Mouse (Mus musculus): Measurements from ENCODE around the gene Rftn2.

The Rftn2 gene

GRCm38 (mm10) chr1:55173720-55174557 lies 52.6 kb downstream of the Rftn2 start:
- CTCF ChIA-PET, result no interaction called here

- CTCF ChIA-PET, result interaction anchor here (0.7 kb wide), 1 partner anchor 56 kb away, joined by 3 read pairs; no protein-coding TSS in a partner anchor
Observed at GRCm38 (mm10) chr1:55171361-55172325, 54.9 kb downstream of the Rftn2 start.

- CTCF ChIA-PET, result no interaction called here
Observed at GRCm38 (mm10) chr1:55168591-55168990, 58.0 kb downstream of the Rftn2 start.

GRCm38 (mm10) chr1:55167560-55167959 lies 59.0 kb downstream of the Rftn2 start:
- CTCF ChIA-PET, result interaction anchor here (0.7 kb wide), 2 partner anchors 9 to 78 kb away, joined by 3 to 26 read pairs; no protein-coding TSS in a partner anchor

- CTCF ChIA-PET, result no interaction called here
Observed at GRCm38 (mm10) chr1:55164005-55164404, 62.6 kb downstream of the Rftn2 start.

GRCm38 (mm10) chr1:55162781-55163180 lies 63.8 kb downstream of the Rftn2 start:
- CTCF ChIA-PET, result no interaction called here

- CTCF ChIA-PET, result no interaction called here
Observed at GRCm38 (mm10) chr1:55161895-55162294, 64.7 kb downstream of the Rftn2 start.

- CTCF ChIA-PET, result no interaction called here
Observed at GRCm38 (mm10) chr1:55160831-55161638, 65.5 kb downstream of the Rftn2 start.

GRCm38 (mm10) chr1:55160218-55160617 lies 66.4 kb downstream of the Rftn2 start:
- CTCF ChIA-PET, result no interaction called here

- CTCF ChIA-PET, result no interaction called here
Observed at GRCm38 (mm10) chr1:55158821-55159220, 67.8 kb downstream of the Rftn2 start.

GRCm38 (mm10) chr1:55158211-55158610 lies 68.4 kb downstream of the Rftn2 start:
- CTCF ChIA-PET, result no interaction called here

- CTCF ChIA-PET, result interaction anchor here (0.6 kb wide), 1 partner anchor 493 kb away, joined by 14 read pairs; no protein-coding TSS in a partner anchor
Observed at GRCm38 (mm10) chr1:55157329-55157728, 69.3 kb downstream of the Rftn2 start.

- CTCF ChIA-PET, result no interaction called here
Observed at GRCm38 (mm10) chr1:55145556-55145955, 81.0 kb downstream of the Rftn2 start.

GRCm38 (mm10) chr1:55144338-55144737 lies 82.2 kb downstream of the Rftn2 start:
- CTCF ChIA-PET, result no interaction called here

GRCm38 (mm10) chr1:55135846-55136245 lies 90.7 kb downstream of the Rftn2 start:
- CTCF ChIA-PET, result no interaction called here

- CTCF ChIA-PET, result no interaction called here
Observed at GRCm38 (mm10) chr1:55134301-55134700, 92.3 kb downstream of the Rftn2 start.

- CTCF ChIA-PET, result no interaction called here
Observed at GRCm38 (mm10) chr1:55133173-55133572, 93.4 kb downstream of the Rftn2 start.

- CTCF ChIA-PET, result interaction anchor here (0.6 kb wide), 1 partner anchor 65 kb away, joined by 9 read pairs; no protein-coding TSS in a partner anchor
Observed at GRCm38 (mm10) chr1:55132308-55132707, 94.3 kb downstream of the Rftn2 start.

- CTCF ChIA-PET, result no interaction called here
Observed at GRCm38 (mm10) chr1:55131424-55132014, 95.1 kb downstream of the Rftn2 start.

- CTCF ChIA-PET, result no interaction called here
Observed at GRCm38 (mm10) chr1:55130943-55131401, 95.6 kb downstream of the Rftn2 start, which contains the start of gene Mob4. TSS of gene Mob4 (plus strand) at chr1:55131231.

Measured in spleen, embryonic (tissue).